Mouse (Mus musculus) embryonic fibroblast, embryonic 13.5 days (primary cell): ENCODE measurements around the gene Tmbim7.

Experiments
- CTCF ChIP-seq: IDR thresholded peaks from 2 replicates; pipeline ENCODE4 v1.5.1; 2011; ENCODE audit warnings: mild to moderate bottlenecking, control low read depth, low read length, moderate library complexity, borderline replicate concordance; ENCODE audit not compliant: insufficient read depth
- POLR2A ChIP-seq: IDR thresholded peaks from 2 replicates; pipeline ENCODE4 v1.6.1; 2011; ENCODE audit warnings: low read depth, mild to moderate bottlenecking, control low read depth, low read length, moderate library complexity

- TF ChIP-seq CTCF = no peak
- no peak for TF ChIP-seq POLR2A
Observed at GRCm38 (mm10) chr5:3666585-3666984, 15.6 kb downstream of the Tmbim7 start.
